Mouse (Mus musculus) lung, postnatal 25 days (tissue): ENCODE results near the gene Tspan17.
A peak's percentile ranks its signal among the peaks of the same experiment; 100 is the strongest.

ENCODE experiments used
- DNase-seq: peaks from one replicate; pipeline ENCODE4 v3.0.0; 2022; ENCODE audit warnings: low spot score

The Tspan17 gene

DNA sequence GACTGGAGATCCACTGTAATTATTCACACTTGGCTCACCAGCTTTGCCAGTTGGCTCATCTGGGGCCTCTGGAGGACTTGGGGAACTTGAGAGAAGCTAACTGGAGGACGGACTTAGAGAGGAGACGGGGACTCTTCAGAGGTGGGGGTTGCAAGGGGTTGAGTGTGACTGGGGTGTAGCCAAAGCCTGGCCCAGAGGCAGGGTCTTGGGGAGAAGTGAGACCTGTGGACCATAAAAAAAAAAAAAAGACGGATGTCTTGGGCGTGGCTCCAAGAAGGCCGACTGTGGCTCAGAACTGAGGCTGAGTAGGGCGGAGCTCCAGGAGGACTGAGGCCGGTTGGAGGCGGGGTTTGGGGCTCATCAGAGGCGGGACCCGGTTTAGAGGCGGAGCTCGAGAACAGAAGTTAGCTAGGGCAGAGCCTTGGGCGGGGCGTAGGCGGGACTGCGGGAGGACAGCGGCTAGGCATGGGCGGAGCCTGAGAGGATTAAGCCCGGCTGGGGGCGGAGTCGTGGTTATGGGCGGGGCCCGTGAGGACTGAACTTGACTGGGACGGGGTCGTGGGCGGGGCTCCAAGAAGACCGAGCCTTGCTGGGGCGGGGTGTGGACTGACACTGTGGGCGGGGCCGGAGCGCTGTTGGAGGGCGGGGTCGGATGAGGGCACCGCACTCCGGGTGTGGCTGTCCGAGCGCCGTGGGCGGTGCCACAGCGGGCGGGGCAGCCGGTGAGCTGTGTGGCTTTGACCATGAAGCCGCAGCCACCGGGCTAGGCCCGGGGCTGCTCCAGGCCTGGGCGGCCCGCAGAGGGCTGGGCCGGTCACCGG lies at the start of gene Tspan17:
TSS of gene Tspan17 (plus strand) at position 638 of the 821 bp plus-strand sequence.
- DNase-seq, result peak; percentile 97

DNA sequence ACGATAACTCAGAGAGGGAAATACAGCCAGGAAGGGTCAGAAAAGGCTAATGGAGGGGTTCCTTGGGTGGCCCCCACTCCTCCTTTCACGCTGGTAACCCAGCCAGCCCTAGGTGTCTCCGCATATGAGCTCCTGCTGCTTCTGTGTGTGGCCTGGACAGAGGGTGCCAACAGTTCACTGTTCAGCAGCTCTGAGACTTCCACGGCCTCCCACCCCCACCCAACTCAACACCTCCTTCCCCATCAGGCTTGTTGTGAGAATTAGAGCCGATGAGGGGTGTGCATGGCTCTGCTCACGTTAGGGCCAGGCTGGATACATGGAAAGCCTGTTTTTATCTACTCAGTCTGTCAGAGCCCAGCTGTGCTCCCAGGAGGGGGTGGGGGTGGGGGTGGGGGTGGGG lies 43.1 kb upstream of the Tspan17 start:
- no peak for DNase-seq

DNA sequence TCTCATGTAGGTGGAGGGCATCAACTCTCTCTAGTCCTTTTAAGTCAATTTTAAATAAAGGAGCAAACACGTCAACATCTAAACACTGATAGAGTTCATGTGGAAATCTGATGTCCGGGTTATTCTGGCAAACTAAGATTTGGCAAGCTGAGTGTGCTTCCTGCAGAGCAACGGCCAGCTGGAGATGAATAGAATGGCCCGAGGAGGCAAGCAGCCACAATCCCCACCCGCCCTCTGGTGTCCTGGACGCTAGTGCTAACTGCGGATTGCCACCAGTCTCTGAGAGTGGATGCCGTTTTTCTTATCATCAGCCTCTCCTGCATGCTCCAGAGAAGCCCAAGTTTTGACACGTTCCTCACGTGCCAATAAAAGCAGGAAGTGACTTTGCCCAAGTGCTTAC lies 42.3 kb upstream of the Tspan17 start:
- DNase-seq, result no peak

DNA sequence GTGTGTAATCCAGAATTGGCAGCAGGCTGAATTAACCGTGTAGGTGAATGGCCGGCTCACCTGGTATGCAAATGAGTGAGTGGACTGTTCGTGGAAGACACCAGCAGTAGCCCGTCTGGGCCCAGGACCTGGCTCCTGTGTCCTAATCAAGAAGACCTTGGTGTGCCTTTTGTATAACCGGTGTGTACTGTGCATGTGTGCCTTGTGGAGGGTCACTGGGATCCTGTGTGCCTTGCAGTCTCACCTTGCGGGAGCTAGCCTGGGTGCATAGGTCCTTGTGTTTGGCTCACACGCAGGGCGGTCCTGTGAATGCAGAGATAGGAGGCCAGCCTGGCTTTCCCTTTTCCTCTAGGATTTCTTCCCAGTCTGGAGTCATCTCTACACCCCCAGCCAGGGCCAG lies 41.0 kb upstream of the Tspan17 start:
- no peak for DNase-seq

DNA sequence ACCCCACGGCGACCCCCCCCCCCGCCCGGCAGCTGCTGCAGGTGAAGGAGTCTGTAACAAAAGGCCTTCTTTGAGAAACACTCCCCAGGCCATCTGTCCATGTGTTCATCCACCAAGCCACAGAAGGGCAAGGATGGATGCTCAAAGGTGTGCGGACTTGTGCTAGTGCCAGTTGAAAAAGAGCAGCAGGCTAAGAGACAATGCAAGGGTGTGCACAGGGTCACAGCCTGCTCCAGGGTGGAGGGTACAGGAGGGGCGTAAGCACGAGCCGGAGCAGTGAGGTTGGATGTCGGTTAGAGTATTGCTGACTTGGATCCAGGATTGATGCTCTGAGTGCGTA lies 40.5 kb upstream of the Tspan17 start:
- no peak for DNase-seq

DNA sequence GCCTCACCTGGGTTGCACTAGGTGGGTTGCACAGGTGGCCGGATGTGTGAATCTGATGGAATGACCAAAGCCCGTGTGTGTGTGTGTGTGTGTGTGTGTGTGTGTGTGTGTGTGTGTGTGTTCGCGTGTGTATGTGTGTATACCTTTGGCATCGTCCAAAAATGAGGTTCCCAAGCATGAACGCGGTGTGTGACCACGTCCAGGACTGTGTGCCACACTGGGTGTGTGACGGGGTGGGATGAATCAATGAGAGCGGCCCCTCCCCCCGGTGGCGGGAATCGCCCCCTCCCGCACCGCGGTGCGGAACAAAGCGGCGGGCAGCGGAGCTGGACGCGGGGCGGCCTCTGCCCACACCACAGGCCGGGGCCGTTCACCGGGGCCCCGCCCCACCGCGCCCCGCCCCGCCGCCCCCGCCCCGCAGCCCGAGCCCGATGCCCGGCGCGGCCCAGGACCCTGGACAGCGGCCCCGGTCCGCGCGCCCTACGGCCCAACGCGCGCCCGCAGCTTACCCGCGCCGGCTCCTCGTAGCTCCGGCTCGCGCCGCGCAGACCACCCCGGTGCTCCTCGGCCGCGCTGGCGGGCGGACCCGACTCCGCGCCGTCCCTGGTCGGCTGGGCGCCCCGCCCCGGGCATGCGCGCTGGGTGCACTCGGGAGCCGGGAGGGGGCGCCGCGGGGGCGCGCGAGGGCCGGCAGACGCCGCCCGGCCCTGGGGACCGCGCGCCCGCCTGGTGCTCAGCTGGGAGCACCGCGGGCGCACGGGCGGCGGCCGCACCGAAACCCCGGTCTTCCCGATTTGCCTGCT lies 39.9 kb upstream of the Tspan17 start:
- no peak for DNase-seq

DNA sequence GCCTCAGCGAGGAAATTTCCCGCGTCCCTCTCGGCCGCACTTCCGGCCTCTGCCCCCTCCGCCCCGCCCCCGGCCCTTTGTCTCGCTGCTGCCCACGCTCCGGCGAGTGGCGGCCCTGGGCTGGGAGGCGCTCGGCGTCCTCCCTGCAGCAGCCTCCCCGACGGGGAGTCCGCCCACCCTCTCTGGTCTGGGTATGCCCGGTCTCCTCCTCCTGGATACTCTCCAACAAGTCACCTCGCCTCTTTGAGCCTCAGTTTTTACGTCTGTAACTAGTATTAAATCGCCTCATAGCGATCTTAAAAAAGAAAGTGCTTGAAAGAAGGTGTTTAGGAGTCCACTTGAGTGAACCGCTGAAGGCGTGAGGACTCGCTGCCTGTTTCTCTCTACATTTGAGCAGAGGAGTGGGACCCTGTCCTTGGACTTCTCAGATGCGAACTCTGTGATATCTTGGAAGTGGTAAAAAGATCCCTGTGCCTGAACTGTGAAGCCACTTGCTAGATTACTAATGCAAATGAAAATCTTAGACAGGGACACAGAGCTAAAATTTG lies 39.2 kb upstream of the Tspan17 start, which contains the start of gene Gprin1:
TSS of gene Gprin1 (minus strand) at position 11 of the 548 bp plus-strand sequence.
- no peak for DNase-seq

DNA sequence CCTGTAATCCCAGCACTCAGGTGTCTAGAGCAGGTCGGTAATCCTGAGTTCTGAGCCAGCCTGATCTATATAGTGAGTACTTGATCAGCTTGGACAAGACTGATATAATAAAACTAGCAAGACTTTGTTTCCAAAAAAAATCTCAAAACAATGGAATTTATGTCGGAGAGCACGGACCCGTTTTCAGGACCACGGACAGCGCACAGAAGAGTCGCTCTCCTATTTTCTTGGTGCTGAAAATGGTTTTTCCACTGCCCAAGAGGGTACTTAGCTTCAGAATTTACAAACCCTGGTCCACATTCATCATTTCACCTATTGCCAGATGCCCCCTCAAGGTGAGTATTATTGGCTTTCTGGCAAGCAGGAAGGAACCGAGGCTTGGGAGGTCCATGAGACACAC lies 38.5 kb upstream of the Tspan17 start:
- no peak for DNase-seq

DNA sequence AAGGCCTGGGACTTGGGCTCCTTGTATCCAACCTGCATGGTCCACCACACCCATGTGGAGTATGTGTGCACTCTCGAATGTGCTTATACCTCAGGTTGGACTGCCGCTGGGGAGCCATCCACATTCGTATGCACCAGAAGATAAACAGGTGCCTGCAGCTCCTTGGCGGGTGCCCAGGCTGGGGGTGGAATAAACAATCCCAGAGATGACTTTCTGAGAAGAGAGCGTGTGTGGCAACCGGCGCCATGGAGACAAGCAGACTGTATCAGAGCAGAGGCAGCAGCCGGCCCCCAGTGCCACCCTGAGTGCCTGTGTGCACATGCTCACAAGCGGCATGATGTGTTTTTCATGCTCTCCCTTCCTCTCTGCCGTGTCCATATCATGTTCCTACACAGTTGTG lies 36.5 kb upstream of the Tspan17 start:
- no peak for DNase-seq

DNA sequence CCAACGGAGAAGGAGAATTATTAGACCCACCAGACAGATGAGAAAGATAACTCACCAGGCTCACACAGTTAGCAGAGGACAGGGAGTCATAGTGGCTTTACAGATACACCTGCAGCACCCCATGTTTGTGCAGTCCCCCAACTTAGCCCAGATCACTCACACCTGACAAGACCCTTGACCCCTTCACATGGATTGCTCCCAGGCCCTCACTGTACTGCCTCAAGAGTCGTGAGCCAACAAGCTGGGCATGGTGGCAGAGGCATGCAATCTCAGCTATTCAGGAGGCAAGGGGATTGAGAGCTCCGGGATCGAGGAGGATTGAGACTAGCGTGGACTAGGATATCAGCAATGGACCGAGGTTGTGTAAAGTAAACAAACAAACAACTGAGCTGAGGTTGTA lies 35.4 kb upstream of the Tspan17 start:
- DNase-seq, result no peak

DNA sequence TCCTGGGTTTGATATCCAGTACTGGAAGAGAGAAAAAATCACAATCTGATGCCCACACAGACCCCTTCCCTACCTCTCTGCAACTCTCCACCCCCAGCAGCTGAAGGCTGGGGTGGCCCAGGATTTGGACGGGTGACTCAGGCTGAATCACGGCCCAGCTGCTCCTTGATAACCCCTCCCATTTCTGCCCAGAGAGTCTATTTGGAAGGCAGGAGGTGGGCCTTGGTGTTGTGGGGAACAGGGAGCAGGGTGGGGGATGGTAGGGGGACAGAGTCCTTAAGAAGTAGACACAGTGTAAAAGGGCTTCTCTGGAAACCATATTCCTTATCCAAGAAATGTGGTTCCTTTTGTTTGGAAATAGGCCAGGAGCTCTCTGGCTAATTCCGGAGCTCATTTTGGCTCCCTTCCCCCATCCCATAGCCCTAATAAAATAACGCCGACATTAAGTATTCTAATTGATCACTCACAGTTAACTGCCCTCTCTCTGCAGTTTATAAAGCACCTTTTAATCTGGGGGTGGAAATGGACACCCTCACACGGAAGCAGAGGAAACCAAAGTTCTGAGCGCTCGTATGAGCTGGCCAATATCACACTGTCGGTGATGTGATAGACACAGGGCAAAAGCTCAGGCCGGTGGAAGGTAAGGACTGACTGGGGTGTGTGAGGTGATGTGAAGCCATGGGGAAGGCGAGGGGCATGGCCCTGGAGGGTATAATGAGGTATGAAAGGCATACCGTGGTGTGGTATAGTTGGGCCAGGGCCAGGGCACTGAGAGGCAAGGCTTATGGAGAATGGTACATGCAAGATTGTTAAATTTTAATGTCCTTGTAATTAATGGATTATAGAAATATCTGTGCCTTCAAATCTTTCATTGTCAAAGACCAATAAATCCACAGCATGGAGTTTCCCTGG lies 34.8 kb upstream of the Tspan17 start:
- no peak for DNase-seq

DNA sequence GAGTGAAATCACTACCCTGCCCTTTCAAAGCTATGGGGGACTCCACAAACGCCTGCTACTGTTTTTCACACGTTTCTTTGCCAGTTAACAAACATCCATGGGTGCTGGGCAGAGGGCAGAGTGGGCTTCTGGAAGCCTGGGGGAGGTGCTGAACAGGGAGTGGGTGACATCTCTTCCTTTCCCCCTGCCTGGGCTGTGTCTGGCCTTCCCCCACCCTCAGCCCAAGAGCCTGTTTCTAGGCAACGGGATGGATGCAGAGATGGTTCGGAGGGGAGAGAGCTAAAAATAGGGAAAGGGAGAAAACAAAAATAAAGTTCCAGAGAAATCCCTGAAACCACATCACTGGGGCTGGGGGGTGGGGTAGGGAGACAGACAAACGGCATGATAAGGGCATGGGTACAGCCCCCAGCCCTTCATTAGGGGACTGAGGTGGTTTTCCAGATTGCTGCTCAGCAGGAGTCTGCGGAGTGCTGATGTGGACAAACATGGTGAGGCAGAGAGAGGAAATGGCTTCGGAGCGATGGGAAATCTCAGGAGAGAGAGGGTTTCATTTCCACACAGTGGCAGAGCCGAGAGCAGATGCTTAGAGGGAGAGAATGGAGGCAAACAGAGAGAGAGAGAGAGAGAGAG lies 33.9 kb upstream of the Tspan17 start:
- DNase-seq, result no peak

DNA sequence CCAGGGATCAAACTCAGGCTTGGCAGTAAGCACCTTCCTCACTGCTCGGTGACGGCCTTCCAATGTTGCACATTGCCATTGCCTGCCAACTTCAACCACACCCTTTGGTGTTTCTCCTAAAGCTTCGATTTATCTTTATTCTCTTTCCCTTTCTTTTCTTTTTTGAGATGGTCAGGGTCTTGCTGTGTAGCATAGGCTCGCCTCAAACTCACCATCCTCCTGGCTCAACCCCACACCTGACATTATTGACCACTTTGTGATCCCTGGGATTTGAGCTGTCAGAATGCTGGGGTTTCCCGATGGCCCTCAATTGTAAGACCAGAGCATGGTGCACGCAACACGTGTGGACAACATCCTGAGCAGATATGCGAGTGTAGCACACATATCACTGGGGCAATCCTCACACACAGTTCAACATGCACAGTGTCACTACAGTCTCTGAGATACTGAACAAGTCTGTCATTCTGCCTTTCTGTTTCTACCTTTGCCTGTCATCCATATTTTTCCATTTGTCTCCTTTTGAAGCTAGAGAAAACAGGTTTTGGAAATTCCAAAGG lies 32.9 kb upstream of the Tspan17 start:
- DNase-seq, result no peak

DNA sequence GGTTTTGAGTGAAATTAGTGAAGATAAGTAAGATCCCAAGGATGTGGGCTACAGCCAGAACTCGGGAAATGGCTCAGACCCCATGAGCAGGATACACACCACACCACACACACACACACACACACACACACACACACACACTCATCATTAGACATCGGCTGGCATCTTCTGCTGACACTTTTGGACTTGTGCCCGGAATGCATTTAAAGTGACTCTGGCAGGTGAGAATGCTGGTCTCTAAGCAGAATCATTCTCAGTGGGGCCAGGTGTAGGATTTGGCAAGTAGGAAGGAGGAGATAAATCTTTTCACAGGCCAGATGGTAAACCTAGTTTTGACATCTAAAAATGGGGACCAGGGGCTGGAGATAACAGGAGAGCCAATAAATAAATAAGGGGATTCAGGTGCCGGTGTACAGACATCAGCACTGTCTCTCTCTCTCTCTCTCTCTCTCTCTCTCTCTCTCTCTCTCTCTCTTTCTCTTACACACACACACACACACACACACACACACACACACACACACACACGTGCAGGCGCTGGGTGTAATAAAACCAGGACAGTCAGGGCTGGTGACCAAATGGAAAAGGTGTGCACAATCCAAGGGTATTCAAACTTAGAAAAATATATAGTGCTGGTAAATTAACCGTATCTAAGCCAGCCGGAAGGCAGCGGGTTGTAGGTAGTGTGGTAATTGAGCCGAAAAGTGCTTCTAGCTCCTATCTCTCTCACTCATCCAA lies 31.9 kb upstream of the Tspan17 start:
- no peak for DNase-seq

DNA sequence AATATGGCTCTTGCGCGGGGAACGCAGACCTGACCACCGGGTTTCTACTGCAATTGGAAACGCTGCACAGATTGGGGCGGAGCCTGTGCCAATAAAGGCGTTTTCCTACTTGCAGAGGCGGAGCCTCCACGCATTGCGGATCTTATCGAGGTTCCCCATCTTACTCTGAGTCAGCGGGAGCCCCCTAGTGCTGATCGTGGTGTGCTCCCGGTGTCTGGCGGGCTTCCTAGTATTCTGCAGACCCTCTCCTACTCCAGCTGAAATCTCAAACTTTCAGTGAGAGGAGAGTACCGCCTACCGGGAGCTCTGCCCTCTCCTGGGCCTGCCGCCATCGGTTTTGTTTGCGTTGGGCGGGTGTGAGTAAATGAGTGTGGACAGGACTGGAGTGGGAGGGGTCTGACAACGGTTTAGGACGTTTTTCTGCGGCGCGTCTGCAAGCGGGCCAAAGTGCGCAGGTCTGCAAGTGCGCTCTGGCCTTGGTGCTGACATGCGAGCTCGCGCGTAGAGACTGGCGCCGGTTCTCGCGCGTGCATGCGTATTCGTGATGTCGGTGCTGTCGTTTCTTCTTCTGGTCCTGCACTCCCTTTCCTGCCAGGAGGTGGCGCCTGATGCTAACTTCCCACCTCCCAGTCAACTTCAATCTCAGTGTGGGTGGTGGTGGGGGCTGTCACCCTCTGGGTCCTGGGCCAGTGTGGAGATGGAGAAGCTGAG lies 31.0 kb upstream of the Tspan17 start:
- DNase-seq, result peak; percentile 39

DNA sequence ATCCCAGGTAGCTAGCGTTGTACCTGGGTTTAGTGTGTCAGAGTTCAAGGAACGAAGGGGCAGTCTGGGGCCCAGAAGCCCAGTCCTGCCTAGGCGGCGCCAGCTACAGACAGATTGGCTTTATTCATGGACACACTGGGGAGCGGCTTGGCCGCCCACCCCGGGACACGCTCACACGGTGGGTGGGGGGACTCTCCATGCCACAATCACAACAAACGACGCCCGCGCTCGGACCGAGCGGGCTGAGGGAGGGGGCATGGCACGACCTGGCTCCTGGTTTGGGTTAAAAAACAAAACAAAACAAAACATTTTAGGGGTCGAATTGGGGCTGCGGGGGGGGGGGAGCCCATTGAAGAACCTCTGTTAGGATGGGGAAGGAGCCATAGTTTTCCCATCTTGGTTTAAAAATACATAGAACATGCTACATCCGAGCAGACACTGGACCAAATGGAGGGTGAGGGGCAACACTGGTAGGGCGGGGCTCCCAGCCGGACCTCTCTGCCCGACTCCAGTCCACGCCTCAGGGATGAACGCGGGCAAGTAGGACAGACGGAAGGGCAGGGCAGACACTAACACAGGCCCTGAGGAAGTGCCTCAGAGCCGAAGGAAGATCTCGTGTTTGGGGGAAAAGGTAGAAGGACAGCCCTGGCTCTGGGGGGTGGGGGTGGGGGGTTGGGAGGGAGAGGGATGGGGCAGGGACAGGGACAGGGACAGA lies 30.3 kb upstream of the Tspan17 start:
- DNase-seq, result no peak

DNA sequence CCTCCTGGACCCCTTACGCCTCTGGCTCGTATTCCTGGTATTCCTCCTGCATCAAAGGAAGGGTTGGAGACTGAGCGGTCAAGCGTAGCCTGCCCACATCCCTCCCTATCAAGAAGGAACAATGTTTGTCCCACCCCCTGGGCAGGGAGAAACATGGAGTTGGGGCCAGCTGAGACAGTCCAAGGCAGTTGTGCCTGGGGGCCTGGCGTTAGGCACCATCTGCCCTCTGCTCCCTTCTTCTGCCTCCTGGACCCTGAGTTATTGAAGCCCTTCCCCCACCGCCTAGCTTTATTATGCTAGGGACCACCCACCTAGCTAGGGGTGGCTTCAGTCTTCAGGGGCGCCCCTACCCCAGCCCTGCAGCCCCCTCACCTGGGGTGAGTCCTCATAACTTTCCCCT lies 29.7 kb upstream of the Tspan17 start:
- DNase-seq, result no peak

DNA sequence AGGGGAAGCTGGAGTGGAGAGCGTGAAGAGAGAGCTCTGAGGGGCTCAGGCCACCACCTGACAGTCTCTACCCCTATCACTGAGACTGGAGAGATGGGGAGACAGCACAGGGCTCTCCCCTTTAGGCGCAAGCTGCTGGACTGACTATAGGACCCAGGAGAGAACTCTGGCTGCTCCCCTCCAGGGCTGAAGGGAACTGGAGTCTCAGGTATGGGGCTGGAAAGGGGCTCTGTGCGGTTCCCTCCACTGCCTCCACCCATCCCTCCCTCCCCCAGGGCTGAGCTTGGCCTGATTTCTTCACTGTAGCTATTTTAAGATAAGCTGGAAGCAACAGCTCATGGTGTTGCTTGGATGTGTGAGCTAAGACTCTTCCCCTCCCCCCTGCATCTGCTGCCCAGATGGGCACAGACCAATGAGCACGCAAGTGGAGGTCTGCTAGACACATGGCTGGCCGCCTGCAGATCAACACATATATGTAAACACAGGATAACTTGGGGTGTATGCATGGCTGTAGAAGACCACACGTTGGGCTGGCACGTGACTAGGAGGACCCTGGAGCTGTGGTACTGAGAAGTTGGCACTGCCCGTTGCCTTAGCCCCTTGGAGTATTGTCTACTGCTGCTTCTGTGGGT lies 28.9 kb upstream of the Tspan17 start:
- no peak for DNase-seq

DNA sequence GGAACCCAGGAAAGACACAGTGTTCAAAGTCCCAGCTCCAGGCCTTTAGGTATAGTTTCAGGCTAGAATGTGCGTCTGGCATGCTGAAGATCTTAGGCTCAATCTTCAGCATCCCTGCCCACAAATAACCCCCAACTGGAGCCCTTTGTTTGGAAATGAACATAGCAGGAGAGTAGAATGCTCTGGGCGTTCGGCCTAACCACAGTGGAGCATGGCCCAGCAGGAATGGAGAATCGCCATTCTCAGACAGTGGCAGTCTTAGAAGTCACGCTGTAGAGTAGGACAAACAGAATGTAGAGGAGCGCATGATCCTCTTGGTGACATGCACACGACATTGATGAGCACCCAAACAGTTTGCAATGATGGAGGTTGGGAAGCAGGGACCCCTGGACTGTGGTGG lies 28.3 kb upstream of the Tspan17 start:
- no peak for DNase-seq
